Mouse (Mus musculus): Measurements from ENCODE around the gene Igsf11.

The Igsf11 gene

GRCm38 (mm10) chr16:38983850-38984249 is 91.4 kb downstream of the Igsf11 start:
- peak; percentile 17 for DNase-seq (ENCODE audit: low read depth, low spot score)

- no peak for DNase-seq (ENCODE audit: low read depth, low spot score)
Observed at GRCm38 (mm10) chr16:38985411-38985810, 92.9 kb downstream of the Igsf11 start.

DNA sequence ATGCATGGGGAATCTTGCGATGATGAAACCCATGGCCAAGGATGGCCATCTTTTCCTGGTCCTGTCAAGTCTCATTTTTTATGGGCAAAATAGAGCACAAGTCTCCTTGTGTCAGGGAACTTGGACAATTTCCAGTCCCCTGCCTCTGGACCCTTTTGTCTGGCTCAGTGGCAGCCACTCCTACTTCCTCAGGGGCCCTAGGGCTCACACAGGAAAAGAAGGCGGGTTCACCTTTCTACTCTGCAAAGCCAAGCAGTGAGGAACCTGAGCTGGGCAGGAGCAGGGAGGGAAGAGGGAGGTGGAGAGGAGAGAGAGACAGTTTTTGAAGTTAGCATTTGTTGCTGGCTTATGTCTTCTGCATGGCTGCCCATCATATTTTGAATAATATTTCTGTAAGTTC is 93.9 kb downstream of the Igsf11 start:
- DNase-seq (ENCODE audit: low read depth, low spot score), result no peak

DNA sequence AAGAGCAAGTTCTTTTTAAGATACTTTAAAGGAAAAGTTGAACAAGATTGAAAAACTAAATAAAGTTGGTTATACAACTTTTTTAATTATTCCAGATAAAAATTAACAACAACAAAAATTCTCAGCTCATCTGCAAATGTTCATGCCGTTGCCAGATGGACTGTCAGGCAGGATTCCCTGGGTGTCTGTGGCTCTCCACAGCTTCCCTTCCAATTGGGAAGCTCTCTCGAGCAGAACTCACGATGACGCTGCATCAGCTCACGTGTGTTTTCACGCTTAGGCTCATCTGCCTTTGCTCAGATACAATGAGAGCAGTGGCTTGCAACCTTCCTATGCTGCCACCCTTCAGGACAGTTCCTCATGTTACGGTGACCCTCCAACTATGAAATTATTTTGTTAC is 101.2 kb downstream of the Igsf11 start:
- DNase-seq (ENCODE audit: low read depth, low spot score), result no peak

- DNase-seq (ENCODE audit: low read depth, low spot score), result no peak
Observed at GRCm38 (mm10) chr16:38998496-38999258, 106.2 kb downstream of the Igsf11 start.

DNA sequence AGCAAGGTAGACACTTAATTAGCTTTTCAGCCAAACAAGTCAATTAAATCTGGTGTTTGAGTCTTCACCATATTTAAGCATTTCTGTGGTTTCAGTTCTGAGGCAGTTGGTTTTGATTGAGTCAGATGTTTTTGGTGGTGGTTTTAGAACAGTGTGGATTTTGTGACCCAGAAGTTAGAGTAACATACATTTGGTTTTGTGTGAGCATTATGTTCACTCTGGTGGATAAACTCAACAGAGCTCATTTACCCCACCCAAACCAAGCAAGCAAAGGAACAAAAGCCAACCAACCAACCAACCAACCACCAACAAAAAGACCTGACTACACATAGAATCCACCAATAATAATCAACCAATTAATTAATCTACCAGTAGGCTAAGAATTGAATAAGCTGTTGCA is 106.8 kb downstream of the Igsf11 start:
- DNase-seq (ENCODE audit: low read depth, low spot score), result no peak

- DNase-seq (ENCODE audit: low read depth, low spot score), result no peak
Observed at GRCm38 (mm10) chr16:39006978-39007377, 114.5 kb downstream of the Igsf11 start.

GRCm38 (mm10) chr16:39019449-39019848 is 127.0 kb downstream of the Igsf11 start:
- DNase-seq (ENCODE audit: low read depth, low spot score), result no peak

DNA sequence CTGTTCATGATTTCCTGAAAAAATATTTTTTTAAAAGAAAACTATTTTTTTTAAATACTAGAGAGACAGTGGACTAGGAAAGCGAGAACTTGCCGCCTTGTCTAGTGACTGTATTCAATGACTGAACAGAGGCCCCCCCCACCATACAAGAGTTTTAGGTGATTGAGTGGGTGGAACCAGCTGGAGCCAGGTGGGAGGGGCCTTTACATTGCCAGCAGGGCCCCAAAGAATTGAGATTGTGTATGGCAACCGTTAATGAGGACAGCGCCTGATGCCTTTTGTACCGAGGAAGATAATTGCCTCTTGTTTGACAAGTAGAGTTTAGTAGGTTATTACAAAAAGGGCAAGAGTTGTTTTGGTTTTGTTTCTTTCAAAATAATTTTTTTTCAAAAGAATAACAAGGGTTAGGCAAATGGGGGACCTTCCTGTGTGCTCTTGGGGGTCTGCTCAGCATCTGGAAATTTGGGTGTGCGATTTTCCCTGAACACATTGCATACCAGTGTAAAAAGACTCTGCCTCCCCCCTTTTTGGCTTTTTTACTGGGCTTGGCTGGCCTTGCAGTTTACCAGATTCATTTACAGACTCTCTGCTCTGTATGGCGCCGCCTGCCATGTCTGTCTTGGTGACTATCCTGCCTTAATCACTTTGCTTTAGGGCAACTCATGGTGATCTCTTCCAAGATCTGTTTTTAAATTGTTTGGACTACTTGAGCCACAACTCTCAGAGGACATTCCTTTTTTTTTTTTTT is 133.7 kb downstream of the Igsf11 start:
- DNase-seq (ENCODE audit: low read depth, low spot score), result no peak

DNA sequence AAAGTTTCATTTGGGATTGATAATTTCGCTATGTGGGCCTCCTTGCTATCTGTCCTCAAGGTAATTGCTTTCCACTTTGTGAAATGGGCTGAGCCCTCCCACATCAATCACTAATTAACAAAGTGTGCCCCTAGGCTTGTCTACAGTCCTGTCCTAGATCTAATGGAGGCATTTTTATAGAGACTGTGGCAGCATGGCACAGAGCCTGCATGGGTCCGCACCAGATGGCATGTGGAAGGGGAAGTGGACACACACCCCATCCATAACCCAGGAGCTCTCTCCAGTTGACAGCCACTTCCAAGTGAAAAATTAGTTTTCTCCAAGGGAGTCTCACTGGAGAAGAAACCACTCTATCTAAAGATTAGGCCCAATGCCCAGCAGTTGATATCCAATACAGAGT is 138.9 kb downstream of the Igsf11 start:
- no peak for DNase-seq (ENCODE audit: low read depth, low spot score)

DNA sequence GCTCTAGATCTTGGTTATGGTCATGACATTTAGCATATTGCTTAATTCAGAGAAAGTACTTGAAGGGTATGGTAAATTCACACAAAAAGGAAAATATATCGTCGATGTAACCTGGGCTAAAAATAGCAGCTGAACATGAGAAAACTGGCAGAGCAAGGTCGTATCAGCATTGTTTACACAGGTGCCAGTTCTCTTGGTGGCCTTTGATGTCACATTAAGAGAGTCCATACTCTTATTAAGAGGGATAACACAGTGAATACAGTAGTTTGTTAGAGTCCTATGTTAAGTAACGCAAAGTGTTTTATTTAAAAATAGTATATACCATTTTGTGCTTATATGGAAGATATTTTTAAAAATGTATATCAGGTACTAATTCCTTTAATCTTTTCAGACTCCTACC is 144.8 kb downstream of the Igsf11 start:
- DNase-seq (ENCODE audit: low read depth, low spot score), result no peak

DNA sequence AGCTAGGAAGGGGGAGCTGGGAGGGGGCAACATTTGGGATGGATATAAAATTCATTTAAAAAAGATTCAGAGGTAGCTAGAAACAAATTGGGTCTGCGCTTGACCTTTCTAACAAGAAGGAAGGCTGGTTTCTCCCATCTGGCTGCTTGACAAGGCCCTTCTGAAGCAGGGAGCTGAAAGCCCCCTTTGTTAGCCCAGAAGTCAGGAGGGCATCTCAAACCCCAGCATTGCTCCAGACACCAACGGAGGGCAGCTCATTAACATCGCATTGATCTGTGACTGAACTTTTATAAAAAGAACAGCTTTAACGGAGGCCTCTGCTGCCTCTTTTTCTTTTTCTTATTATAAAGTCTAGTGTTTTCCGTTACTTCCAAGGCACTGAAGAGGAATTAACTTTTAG is 151.9 kb downstream of the Igsf11 start:
- DNase-seq (ENCODE audit: low read depth, low spot score), result no peak

DNA sequence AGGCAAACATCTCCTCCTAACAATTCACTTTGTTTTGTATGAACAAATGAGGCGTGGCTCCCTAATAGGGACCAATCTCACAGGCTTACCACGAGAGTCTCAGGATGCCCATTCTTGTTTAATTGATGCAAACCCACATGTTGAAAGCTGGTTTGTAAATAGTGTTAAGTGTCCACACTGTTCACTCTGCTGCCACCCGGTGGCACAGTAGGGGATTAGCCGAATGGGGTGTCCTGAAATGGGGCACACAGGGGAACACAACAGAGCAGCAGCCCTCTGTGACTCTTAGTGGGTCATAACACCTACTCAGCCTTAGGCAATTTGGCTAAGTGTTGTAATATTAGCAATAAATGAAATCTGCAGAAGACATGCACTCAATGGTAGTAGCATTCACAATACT is 156.4 kb downstream of the Igsf11 start:
- DNase-seq (ENCODE audit: low read depth, low spot score), result peak; percentile 51

- DNase-seq (ENCODE audit: low read depth, low spot score), result peak; percentile 75
Observed at GRCm38 (mm10) chr16:39052971-39053370, 160.5 kb downstream of the Igsf11 start.

- no peak for DNase-seq (ENCODE audit: low read depth, low spot score)
Observed at GRCm38 (mm10) chr16:39053779-39054178, 161.3 kb downstream of the Igsf11 start.

GRCm38 (mm10) chr16:39056061-39056460 is 163.6 kb downstream of the Igsf11 start:
- peak; percentile 84 for DNase-seq (ENCODE audit: low read depth, low spot score)

GRCm38 (mm10) chr16:39056961-39057360 is 164.5 kb downstream of the Igsf11 start:
- peak; percentile 12 for DNase-seq (ENCODE audit: low read depth, low spot score)

DNA sequence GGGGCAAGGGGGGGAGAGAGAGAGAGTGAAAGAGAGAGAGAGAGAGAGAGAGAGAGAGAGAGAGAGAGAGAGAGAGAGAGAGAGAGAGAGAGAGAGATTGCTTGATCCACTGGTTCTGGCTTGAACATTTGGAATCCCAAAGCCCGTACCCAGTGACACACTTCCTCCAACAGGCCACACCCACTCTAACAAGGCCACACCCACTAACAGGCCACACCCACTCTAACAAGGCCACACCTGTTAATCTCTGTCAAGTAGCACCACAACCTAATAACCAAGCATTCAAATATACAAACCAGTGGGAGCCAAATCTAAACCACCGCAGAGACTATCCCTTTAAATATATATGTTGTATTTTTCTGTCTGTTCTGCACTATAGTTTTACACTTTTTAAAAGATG is 166.4 kb downstream of the Igsf11 start:
- DNase-seq (ENCODE audit: low read depth, low spot score), result peak; percentile 24

- peak; percentile 63 for DNase-seq (ENCODE audit: low read depth, low spot score)
Observed at GRCm38 (mm10) chr16:39062596-39062995, 170.1 kb downstream of the Igsf11 start.

DNA sequence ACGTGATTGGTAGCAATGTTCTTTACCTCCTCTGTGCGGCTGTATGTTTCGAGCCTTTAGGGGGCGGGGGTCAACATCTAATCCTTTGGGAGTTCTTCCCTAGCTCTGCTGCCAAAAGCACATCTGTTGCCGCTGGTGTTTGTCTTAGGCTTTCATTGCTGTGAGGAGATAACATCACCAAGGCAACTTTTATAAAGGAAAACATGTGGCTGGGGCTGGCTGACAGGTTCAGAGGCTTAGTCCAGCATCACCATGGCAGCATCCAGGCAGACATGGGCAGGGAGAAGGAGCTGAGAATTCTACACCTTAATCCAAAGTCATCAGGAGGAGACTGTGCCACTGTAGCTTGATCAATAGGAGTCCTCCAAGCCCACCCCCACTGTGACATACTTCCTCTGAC is 173.1 kb downstream of the Igsf11 start:
- no peak for DNase-seq (ENCODE audit: low read depth, low spot score)

- DNase-seq (ENCODE audit: low read depth, low spot score), result no peak
Observed at GRCm38 (mm10) chr16:39071431-39071830, 179.0 kb downstream of the Igsf11 start.
